Mouse (Mus musculus) erythroblast, adult 5-6 weeks (primary cell): Measurements from ENCODE around the gene Vmn1r7. TPM values are rescaled to one million over a fixed set of nuclear protein-coding genes. Genes with fewer than 3 reads are reported as not detected.
"Not testable (repeated sequence)": the region's sequence is repeated elsewhere in the genome, so short reads cannot be mapped to it uniquely, and the experiment has no call there.

ENCODE experiments used
- ATAC-seq: replicated peaks from 2 replicates; pipeline ENCODE4 v1.8.0; 2016; ENCODE audit warnings: moderate number of reproducible peaks, mild to moderate bottlenecking, moderate TSS enrichment, inconsistent platforms; ENCODE audit not compliant: poor library complexity, low FRiP score, severe bottlenecking
- total RNA-seq, 2 experiments: library from RNA; stranded (forward) in 1 of 2; stranded (reverse) in 1 of 2; fragments of 150-400 nt in 1 of 2; fragments of 200-764, 138-1000 nt in 1 of 2; gene quantifications; 2 replicates each; pipeline versions ENCODE4 v1.2.3 to v1.2.4; 2015 to 2017; ENCODE audit warnings: low replicate concordance in 2 of 2

Vmn1r7 gene
- not detected in 2 replicates for total RNA-seq (2015; ENCODE audit: low replicate concordance)
- total RNA-seq (2017; ENCODE audit: low replicate concordance) = not detected in 2 replicates

DNA sequence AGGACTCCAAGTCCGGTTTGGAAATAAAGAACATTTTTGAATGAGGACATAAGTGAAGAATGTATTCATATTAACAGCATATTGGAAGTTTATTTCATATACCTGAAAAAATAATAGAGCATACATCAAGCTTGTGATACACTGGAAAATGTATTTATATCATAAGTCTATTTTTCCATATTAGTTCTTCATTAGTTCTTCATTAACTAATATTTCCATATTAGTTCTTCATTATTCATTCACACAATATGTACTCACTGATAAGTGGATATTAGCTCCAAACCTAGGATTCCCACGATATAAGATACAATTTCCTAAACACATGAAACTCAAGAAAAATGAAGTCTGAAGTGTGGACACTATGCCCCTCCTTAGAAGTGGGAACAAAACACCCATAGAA is at the start of gene Vmn1r7:
Gene Vmn1r7 (minus strand): TSS at position 101 of the 400 bp plus-strand sequence.
- ATAC-seq = not testable (repeated sequence)

DNA sequence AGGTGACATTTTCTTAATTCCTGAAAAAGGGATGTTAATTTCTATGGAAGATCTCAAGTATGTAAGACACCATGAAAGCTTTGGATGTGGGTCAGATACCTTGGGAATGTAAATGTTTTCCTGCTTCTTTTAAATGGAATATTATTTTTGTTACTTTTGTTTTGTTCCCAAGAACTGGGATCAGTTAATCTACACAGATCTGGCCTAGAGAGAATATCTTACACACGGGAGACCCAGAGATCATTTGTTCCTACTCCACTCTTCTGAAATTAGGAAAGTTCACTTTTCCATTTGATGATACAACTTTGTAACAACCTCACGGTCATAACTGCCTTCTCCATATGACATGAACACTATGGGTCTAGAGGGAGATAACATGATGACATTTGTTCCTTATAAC is 41.4 kb upstream of the Vmn1r7 start, which contains the start of gene Vmn1r9:
Gene Vmn1r9 (plus strand): TSS at position 301 of the 400 bp plus-strand sequence.
- ATAC-seq = no peak

- ATAC-seq = no peak
These were observed 38.6 kb upstream of the Vmn1r7 start for GRCm38 (mm10) chr6:57063730-57064129.

DNA sequence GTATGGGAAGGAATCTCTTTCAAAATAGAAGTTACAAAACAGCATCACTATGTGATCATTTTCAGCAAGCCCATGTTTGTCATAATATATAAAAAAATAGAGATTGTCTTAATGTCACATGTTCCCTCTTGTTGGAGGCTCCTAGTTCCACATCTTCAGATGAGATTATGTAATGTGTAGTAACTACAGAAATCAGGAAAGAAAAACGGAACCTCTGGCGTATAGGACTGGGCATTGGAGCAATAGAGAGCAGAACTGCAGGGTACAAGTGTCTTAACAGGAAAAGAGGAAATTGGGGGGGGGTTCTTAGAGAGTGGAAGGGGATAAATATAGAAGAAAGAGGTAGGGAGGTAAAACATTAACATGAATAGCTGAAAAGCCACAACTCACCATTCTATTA is 9.6 kb upstream of the Vmn1r7 start:
- no peak for ATAC-seq

DNA sequence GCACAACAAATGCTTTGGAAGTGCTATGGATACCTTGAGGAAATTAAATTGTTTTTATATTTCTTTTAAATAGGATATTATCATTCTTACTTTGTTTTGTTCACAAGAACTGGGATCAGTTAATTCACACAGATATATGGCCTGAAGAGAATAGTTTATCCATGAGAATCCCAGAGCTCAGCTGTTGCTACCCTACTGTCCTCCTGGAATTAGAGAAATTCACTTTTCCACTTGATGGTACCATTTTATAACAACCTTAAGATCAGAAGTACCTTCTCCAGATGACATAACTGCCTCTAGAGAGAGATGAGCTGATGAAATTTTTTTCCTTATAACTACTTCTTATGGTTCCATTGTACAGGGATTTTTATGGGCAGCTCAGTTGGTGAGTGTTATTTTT is 6.9 kb upstream of the Vmn1r7 start, which contains the start of gene Vmn1r8:
Gene Vmn1r8 (plus strand): TSS at position 301 of the 400 bp plus-strand sequence.
- ATAC-seq = no peak

DNA sequence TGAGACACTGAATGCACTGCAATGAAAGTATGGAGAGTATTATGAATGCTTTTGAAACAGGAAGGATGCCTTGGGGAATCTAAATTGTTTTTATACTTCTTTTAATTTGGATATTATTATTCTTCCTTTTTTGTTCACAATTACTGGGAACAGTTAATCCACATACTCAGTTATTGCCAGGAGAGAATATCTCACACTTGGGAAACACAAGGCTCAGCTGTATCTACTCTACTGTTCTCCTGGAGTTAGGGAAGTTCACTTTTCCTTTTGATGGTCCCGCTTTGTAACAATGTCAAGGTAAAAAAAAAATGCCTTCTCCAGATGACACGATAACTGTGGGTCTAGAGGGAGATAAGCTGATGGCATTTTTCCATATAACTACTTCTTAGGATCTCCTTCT is 28.2 kb downstream of the Vmn1r7 start, which contains the start of gene Vmn1r6:
Gene Vmn1r6 (plus strand): TSS at position 301 of the 400 bp plus-strand sequence.
- ATAC-seq = no peak

Other genes with a start within 250 kb of the Vmn1r7 start
- 42.7 and 44.9 TPM in 2 replicates for gene Kbtbd2, start 227.5 kb downstream of the Vmn1r7 start, total RNA-seq (2015; ENCODE audit: low replicate concordance)
- gene Kbtbd2, start 227.5 kb downstream of the Vmn1r7 start, total RNA-seq (2017; ENCODE audit: low replicate concordance) = 172 and 196 TPM in 2 replicates
- 1.3 TPM in 1 of 2 replicates, not detected in the other for gene Fkbp9, start 193.3 kb downstream of the Vmn1r7 start, total RNA-seq (2015; ENCODE audit: low replicate concordance)
- 1.3 and 2.5 TPM in 2 replicates for gene Fkbp9, start 193.3 kb downstream of the Vmn1r7 start, total RNA-seq (2017; ENCODE audit: low replicate concordance)
- 1,582 and 1,701 TPM in 2 replicates for gene Nt5c3, start 101.4 kb downstream of the Vmn1r7 start, total RNA-seq (2015; ENCODE audit: low replicate concordance)
- 1,564 and 2,163 TPM in 2 replicates for gene Nt5c3, start 101.4 kb downstream of the Vmn1r7 start, total RNA-seq (2017; ENCODE audit: low replicate concordance)
- 1.5 TPM in 1 of 2 replicates, not detected in the other for gene Vmn1r4, start 101.3 kb downstream of the Vmn1r7 start, total RNA-seq (2015; ENCODE audit: low replicate concordance)
- gene Vmn1r4, start 101.3 kb downstream of the Vmn1r7 start, total RNA-seq (2017; ENCODE audit: low replicate concordance) = 0.56 and 1.7 TPM in 2 replicates
- gene Vmn1r5, start 55.1 kb downstream of the Vmn1r7 start, total RNA-seq (2015; ENCODE audit: low replicate concordance) = 0.77 TPM in 1 of 2 replicates, not detected in the other
- gene Vmn1r5, start 55.1 kb downstream of the Vmn1r7 start, total RNA-seq (2017; ENCODE audit: low replicate concordance) = not detected in 2 replicates
- not detected in 2 replicates for gene Vmn1r6, start 28.1 kb downstream of the Vmn1r7 start, total RNA-seq (2015; ENCODE audit: low replicate concordance)
- gene Vmn1r6, start 28.1 kb downstream of the Vmn1r7 start, total RNA-seq (2017; ENCODE audit: low replicate concordance) = 0.09 and 0.28 TPM in 2 replicates
- gene Vmn1r8, start 7.0 kb upstream of the Vmn1r7 start, total RNA-seq (2015; ENCODE audit: low replicate concordance) = not detected in 2 replicates
- gene Vmn1r8, start 7.0 kb upstream of the Vmn1r7 start, total RNA-seq (2017; ENCODE audit: low replicate concordance) = not detected in 2 replicates
- gene Vmn1r9, start 41.5 kb upstream of the Vmn1r7 start, total RNA-seq (2015; ENCODE audit: low replicate concordance) = not detected in 2 replicates
- 0.14 TPM in 1 of 2 replicates, not detected in the other for gene Vmn1r9, start 41.5 kb upstream of the Vmn1r7 start, total RNA-seq (2017; ENCODE audit: low replicate concordance)
- not detected in 2 replicates for gene Vmn1r10, start 84.1 kb upstream of the Vmn1r7 start, total RNA-seq (2015; ENCODE audit: low replicate concordance)
- gene Vmn1r10, start 84.1 kb upstream of the Vmn1r7 start, total RNA-seq (2017; ENCODE audit: low replicate concordance) = not detected in 2 replicates
- gene Vmn1r11, start 108.1 kb upstream of the Vmn1r7 start, total RNA-seq (2015; ENCODE audit: low replicate concordance) = not detected in 2 replicates
- gene Vmn1r11, start 108.1 kb upstream of the Vmn1r7 start, total RNA-seq (2017; ENCODE audit: low replicate concordance) = not detected in 2 replicates
- gene Vmn1r12, start 131.6 kb upstream of the Vmn1r7 start, total RNA-seq (2015; ENCODE audit: low replicate concordance) = not detected in 2 replicates
- not detected in 2 replicates for gene Vmn1r12, start 131.6 kb upstream of the Vmn1r7 start, total RNA-seq (2017; ENCODE audit: low replicate concordance)
- not detected in 2 replicates for gene Vmn1r13, start 178.0 kb upstream of the Vmn1r7 start, total RNA-seq (2015; ENCODE audit: low replicate concordance)
- 0.17 TPM in 1 of 2 replicates, not detected in the other for gene Vmn1r13, start 178.0 kb upstream of the Vmn1r7 start, total RNA-seq (2017; ENCODE audit: low replicate concordance)
- not detected in 2 replicates for gene Vmn1r14, start 206.4 kb upstream of the Vmn1r7 start, total RNA-seq (2015; ENCODE audit: low replicate concordance)
- gene Vmn1r14, start 206.4 kb upstream of the Vmn1r7 start, total RNA-seq (2017; ENCODE audit: low replicate concordance) = not detected in 2 replicates
- not detected in 2 replicates for gene Vmn1r15, start 232.6 kb upstream of the Vmn1r7 start, total RNA-seq (2015; ENCODE audit: low replicate concordance)
- gene Vmn1r15, start 232.6 kb upstream of the Vmn1r7 start, total RNA-seq (2017; ENCODE audit: low replicate concordance) = not detected in 2 replicates